Mouse (Mus musculus) erythroblast, embryonic 14.5 days (primary cell): ENCODE measurements around the gene Tubg1.

Experiments
- GATA1 ChIP-seq: IDR thresholded peaks from 2 replicates; pipeline ENCODE4 v1.6.1; 2012; ENCODE audit warnings: low read length, inconsistent platforms, mixed read lengths
- TAL1 ChIP-seq: IDR thresholded peaks from 3 replicates; pipeline ENCODE4 v1.6.1; 2012; ENCODE audit warnings: low read length, inconsistent platforms, mixed read lengths

DNA sequence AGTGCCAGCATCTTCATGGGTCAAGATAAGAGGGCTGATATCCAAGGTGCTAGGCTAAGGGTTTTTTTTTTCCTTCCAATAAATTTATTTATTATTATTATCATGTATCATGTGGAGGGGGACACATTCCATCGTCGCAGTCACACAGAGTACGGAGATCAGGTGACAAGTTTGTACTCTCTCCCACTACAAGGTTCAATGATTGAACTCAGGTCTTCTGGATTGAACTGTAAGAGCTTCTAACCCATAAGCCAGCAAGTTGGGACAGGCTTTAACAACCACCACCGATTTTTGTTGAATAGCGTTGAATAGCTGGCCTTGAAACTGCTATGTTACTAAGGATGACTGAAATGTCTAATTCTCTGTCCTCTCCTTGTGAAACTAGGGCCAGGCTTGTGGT is 39.3 kb upstream of the Tubg1 start:
- TF ChIP-seq TAL1 (no peak), GATA1 (no peak)
